Mouse (Mus musculus): ENCODE measurements around the gene Vps29. TPM values are rescaled to one million over a fixed set of nuclear protein-coding genes. Genes with fewer than 3 reads are reported as not detected.
A peak's percentile ranks its signal among the peaks of the same experiment; 100 is the strongest.

Gene Vps29
- total RNA-seq, 1 experiment = 135 TPM

DNA sequence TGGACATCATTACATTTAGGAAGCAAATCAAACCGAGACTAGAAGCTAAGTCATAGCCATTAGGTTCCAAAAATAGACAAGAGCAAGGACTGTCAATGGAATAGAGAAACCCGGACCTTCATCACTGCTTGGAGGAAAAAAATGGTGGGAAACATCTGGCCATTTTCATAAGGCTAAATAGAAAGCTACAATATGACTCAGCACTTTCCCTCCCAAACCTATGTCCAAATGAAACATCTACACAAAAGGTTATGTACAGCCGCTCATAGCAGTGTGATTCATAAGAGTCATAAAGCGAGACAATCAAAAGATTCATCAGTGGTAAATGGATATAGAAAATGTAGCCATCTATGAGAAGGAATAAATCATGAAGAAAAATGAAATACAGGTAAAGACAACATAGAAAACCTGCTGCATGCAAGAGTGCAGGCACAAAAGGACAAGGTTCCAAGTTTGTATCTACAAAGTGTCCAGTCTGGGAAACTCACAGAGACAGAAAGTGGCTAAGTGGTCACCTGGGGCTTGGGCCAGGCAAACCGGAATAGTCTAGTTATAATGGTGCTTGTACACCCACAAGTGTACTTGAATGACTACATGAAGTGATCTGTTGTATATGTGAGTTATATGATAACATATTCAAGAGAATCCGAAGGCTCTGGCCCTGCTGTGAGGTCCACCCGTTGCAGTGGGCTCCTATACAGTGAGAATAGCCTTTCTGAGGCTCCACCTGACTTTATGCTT is 17.4 kb upstream of the Vps29 start:
- H3K4me1 ChIP-seq (ENCODE audit: control insufficient read depth in 2 of 2, insufficient read depth in 2 of 2, low read length in 2 of 2, poor library complexity in 1 of 2) = no peaks in the 10 kb centered on the region

DNA sequence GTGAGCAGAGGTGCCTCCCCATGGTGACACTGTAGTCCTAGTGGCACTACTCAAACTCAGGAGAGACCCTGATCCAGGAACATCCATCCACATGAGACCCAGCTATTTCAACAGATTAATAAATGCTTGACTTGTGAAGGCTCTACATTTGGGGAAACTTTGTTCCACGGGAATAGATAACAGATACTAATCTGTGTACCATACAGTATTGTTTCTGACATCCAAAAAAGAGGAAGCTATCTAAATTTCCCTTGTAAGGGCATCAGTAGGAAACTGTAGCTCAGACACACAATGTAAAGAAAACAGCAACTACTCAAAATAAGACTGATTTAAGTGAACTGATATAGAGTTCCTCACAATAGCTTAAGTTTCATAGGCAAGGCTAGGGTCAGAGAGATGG is 11.3 kb upstream of the Vps29 start:
- H3K27ac ChIP-seq (ENCODE audit: insufficient read depth, low read depth, low read length, poor library complexity, severe bottlenecking) = no peak overlapping the region
- H3K4me3 ChIP-seq (ENCODE audit: insufficient read depth in 1 of 2, low read depth in 1 of 2, low read length in 2 of 2, poor library complexity in 1 of 2, severe bottlenecking in 1 of 2) = no peak overlapping the region
- in situ Hi-C loops (cut with MboI; ENCODE audit: low sequenced_read_pairs in 2 of 2, unreplicated experiment in 2 of 2) = loop anchor here in 1 of 2 experiments (5.0 kb wide), 1 partner anchor 76 kb away; no protein-coding TSS in a partner anchor

More for the DNA sequence above, 17.4 kb upstream of the Vps29 start:
- Histone ChIP-seq H3K27ac (ENCODE audit: insufficient read depth, low read depth, low read length, poor library complexity, severe bottlenecking) (no peak overlapping the region), H3K9ac (ENCODE audit: insufficient read depth, low read depth, low read length, poor library complexity, severe bottlenecking) (no peak overlapping the region), H3K9me3 (ENCODE audit: control insufficient read depth, insufficient read depth, low read depth, low read length) (no peaks in the 10 kb centered on the region), H3K4me3 (ENCODE audit: insufficient read depth in 1 of 2, low read depth in 1 of 2, low read length in 2 of 2, poor library complexity in 1 of 2, severe bottlenecking in 1 of 2) (no peak overlapping the region), H3K36me3 (ENCODE audit: control insufficient read depth, insufficient read depth, low read length, poor library complexity, severe bottlenecking) (no peaks in the 10 kb centered on the region; the same call in 1 of the 2 replicates)
- no peak for TF ChIP-seq MAFK (IDR thresholded peaks at IDR 0.05; ENCODE audit: insufficient read depth, low read depth, low read length)
- TF ChIP-seq ZC3H11A (IDR thresholded peaks at IDR 0.05; ENCODE audit: borderline replicate concordance, low read depth, low read length) = no peak
- TF ChIP-seq ZNF384 (IDR thresholded peaks at IDR 0.05; ENCODE audit: low read depth, low read length) = no peak
- TF ChIP-seq CHD2 (IDR thresholded peaks at IDR 0.05; ENCODE audit: low read depth, low read length) = no peak
- no peak for TF ChIP-seq HCFC1 (IDR thresholded peaks at IDR 0.05; ENCODE audit: borderline replicate concordance, insufficient read depth, low read length)
- in situ Hi-C loops (cut with MboI; ENCODE audit: low sequenced_read_pairs in 2 of 2, unreplicated experiment in 2 of 2) = no loop called here
- DNase-seq (ENCODE audit: low read depth, low spot score) = no peak

DNA sequence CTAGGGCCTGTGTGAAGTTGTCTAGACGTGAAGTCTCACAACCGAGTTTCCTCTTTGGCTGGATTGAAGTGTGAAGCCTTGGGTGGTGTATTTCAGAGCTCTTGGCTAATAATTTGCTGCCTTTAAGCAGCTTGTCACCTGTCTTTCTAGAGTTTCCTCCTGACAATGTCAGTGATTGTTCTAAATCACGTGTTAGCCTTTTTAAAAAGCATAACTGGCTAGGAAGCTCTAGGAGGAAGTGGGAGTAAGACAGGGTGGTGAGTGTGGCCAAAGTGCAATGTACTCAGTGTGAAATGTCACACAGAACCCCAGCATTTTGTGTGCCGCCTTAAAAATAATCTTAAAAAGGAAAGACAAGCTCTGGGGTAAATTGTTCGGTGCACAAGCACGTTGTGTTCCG is 10.4 kb upstream of the Vps29 start:
- in situ Hi-C loops (cut with MboI; ENCODE audit: low sequenced_read_pairs in 2 of 2, unreplicated experiment in 2 of 2) = loop anchor here in 1 of 2 experiments (5.0 kb wide), 1 partner anchor 76 kb away; no protein-coding TSS in a partner anchor
- DNase-seq (ENCODE audit: low read depth, low spot score) = no peak
- H3K4me3 ChIP-seq (ENCODE audit: insufficient read depth in 1 of 2, low read depth in 1 of 2, low read length in 2 of 2, poor library complexity in 1 of 2, severe bottlenecking in 1 of 2) = no peak overlapping the region
- H3K36me3 ChIP-seq (ENCODE audit: control insufficient read depth, insufficient read depth, low read length, poor library complexity, severe bottlenecking) = no peaks in the 10 kb centered on the region
- no peak overlapping the region for H3K27ac ChIP-seq (ENCODE audit: insufficient read depth, low read depth, low read length, poor library complexity, severe bottlenecking)
- peaks cover 2% of the 10 kb centered on the region in 2 experiments; a peak in 1 of 4 replicates for H3K4me1 ChIP-seq (ENCODE audit: control insufficient read depth in 2 of 2, insufficient read depth in 2 of 2, low read length in 2 of 2, poor library complexity in 1 of 2)
- no peak overlapping the region for H3K9ac ChIP-seq (ENCODE audit: insufficient read depth, low read depth, low read length, poor library complexity, severe bottlenecking)
- H3K9me3 ChIP-seq (ENCODE audit: control insufficient read depth, insufficient read depth, low read depth, low read length) = no peaks in the 10 kb centered on the region
- TF ChIP-seq ZC3H11A (IDR thresholded peaks at IDR 0.05; ENCODE audit: borderline replicate concordance, low read depth, low read length) (no peak), ZNF384 (IDR thresholded peaks at IDR 0.05; ENCODE audit: low read depth, low read length) (no peak), HCFC1 (IDR thresholded peaks at IDR 0.05; ENCODE audit: borderline replicate concordance, insufficient read depth, low read length) (no peak), MAFK (IDR thresholded peaks at IDR 0.05; ENCODE audit: insufficient read depth, low read depth, low read length) (no peak), CHD2 (IDR thresholded peaks at IDR 0.05; ENCODE audit: low read depth, low read length) (no peak)

More for the DNA sequence above, 11.3 kb upstream of the Vps29 start:
- no peaks in the 10 kb centered on the region for H3K9me3 ChIP-seq (ENCODE audit: control insufficient read depth, insufficient read depth, low read depth, low read length)
- H3K36me3 ChIP-seq (ENCODE audit: control insufficient read depth, insufficient read depth, low read length, poor library complexity, severe bottlenecking) = no peaks in the 10 kb centered on the region
- no peak for DNase-seq (ENCODE audit: low read depth, low spot score)
- H3K9ac ChIP-seq (ENCODE audit: insufficient read depth, low read depth, low read length, poor library complexity, severe bottlenecking) = no peak overlapping the region
- peaks cover 2% of the 10 kb centered on the region in 2 experiments; a peak in 1 of 4 replicates for H3K4me1 ChIP-seq (ENCODE audit: control insufficient read depth in 2 of 2, insufficient read depth in 2 of 2, low read length in 2 of 2, poor library complexity in 1 of 2)
- TF ChIP-seq ZC3H11A (IDR thresholded peaks at IDR 0.05; ENCODE audit: borderline replicate concordance, low read depth, low read length) = no peak
- no peak for TF ChIP-seq CHD2 (IDR thresholded peaks at IDR 0.05; ENCODE audit: low read depth, low read length)
- TF ChIP-seq ZNF384 (IDR thresholded peaks at IDR 0.05; ENCODE audit: low read depth, low read length) = no peak
- no peak for TF ChIP-seq MAFK (IDR thresholded peaks at IDR 0.05; ENCODE audit: insufficient read depth, low read depth, low read length)
- TF ChIP-seq HCFC1 (IDR thresholded peaks at IDR 0.05; ENCODE audit: borderline replicate concordance, insufficient read depth, low read length) = no peak

DNA sequence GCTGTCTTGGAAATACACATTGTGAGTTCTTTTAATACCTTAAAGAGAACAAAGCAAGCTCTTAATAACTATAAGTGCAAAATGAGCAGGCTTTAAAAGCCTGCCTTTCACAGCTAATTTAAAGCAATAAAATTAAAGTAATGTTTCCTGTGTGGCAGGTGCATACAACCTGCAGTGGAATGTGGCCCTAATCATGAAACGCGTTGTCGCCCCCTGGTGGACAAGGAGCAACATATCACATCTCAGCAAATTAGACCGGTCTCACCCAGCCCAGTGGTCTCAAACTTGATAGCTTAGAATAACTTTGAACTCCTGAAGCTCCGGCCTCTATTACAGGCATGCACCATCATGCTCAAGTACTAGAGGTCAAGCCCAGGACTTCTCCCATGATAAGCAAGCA is 9.9 kb upstream of the Vps29 start:
- in situ Hi-C loops (cut with MboI; ENCODE audit: low sequenced_read_pairs in 2 of 2, unreplicated experiment in 2 of 2) = loop anchor here in 1 of 2 experiments (5.0 kb wide), 1 partner anchor 77 kb away; no protein-coding TSS in a partner anchor
- H3K36me3 ChIP-seq (ENCODE audit: control insufficient read depth, insufficient read depth, low read length, poor library complexity, severe bottlenecking) = no peaks in the 10 kb centered on the region
- TF ChIP-seq ZNF384 (IDR thresholded peaks at IDR 0.05; ENCODE audit: low read depth, low read length) (no peak), CHD2 (IDR thresholded peaks at IDR 0.05; ENCODE audit: low read depth, low read length) (no peak), MAFK (IDR thresholded peaks at IDR 0.05; ENCODE audit: insufficient read depth, low read depth, low read length) (peak; percentile 50; the same call in 1 of the 2 replicates), HCFC1 (IDR thresholded peaks at IDR 0.05; ENCODE audit: borderline replicate concordance, insufficient read depth, low read length) (no peak), ZC3H11A (IDR thresholded peaks at IDR 0.05; ENCODE audit: borderline replicate concordance, low read depth, low read length) (peak; percentile 89; the same call in 1 of the 2 replicates)
- no peak overlapping the region for H3K27ac ChIP-seq (ENCODE audit: insufficient read depth, low read depth, low read length, poor library complexity, severe bottlenecking)
- H3K9me3 ChIP-seq (ENCODE audit: control insufficient read depth, insufficient read depth, low read depth, low read length) = no peaks in the 10 kb centered on the region
- no peak overlapping the region for H3K9ac ChIP-seq (ENCODE audit: insufficient read depth, low read depth, low read length, poor library complexity, severe bottlenecking)
- DNase-seq (ENCODE audit: low read depth, low spot score) = peak; percentile 79
- H3K4me1 ChIP-seq (ENCODE audit: control insufficient read depth in 2 of 2, insufficient read depth in 2 of 2, low read length in 2 of 2, poor library complexity in 1 of 2) = peaks cover 2% of the 10 kb centered on the region in 2 experiments; a peak in 1 of 4 replicates
- H3K4me3 ChIP-seq (ENCODE audit: insufficient read depth in 1 of 2, low read depth in 1 of 2, low read length in 2 of 2, poor library complexity in 1 of 2, severe bottlenecking in 1 of 2) = no peak overlapping the region

Data from ES-E14 (cell line).